Mouse (Mus musculus) duodenum, adult 2 months (tissue): Measurements from ENCODE around the gene Itpr1. TPM values are rescaled to one million over a fixed set of nuclear protein-coding genes. Genes with fewer than 3 reads are reported as not detected.

Source experiments
- polyA plus RNA-seq: library from polyadenylated mRNA; depleted of rRNA; stranded (reverse); fragments of >200 nt; gene quantifications from 2 replicates; pipeline ENCODE4 v1.2.3, GENCODE M21; 2012; ENCODE audit warnings: low replicate concordance; rRNA removed

Itpr1 gene
- polyA plus RNA-seq = 2.6 and 3.4 TPM in 2 replicates

GRCm38 (mm10) chr6:108212881-108213295, at the start of gene Itpr1:
Gene Itpr1 (plus strand): TSS chr6:108213096.

GRCm38 (mm10) chr6:108184847-108185684, 27.8 kb upstream of the Itpr1 start, which contains the start of gene Sumf1:
Gene Sumf1 (minus strand): TSS chr6:108185582.

Other genes with a start within 250 kb of the Itpr1 start
- gene Setmar, start 148.1 kb upstream of the Itpr1 start, polyA plus RNA-seq = 0.44 and 0.62 TPM in 2 replicates
- gene Sumf1, start 27.5 kb upstream of the Itpr1 start, polyA plus RNA-seq = 22.9 and 54.7 TPM in 2 replicates